Mouse (Mus musculus) left cerebral cortex, postnatal 10 days (tissue): ENCODE measurements around the gene Rnf11. TPM values are rescaled to one million over a fixed set of nuclear protein-coding genes. Genes with fewer than 3 reads are reported as not detected.
A peak's percentile ranks its signal among the peaks of the same experiment; 100 is the strongest.

Experiments
- DNase-seq, 2 experiments: peaks; one replicate each; pipeline ENCODE4 v3.0.0; 2021 to 2022; ENCODE audit warnings: low spot score in 2 of 2, mixed read lengths in 1 of 2; ENCODE audit errors: extremely low spot score in 1 of 2
- intact Hi-C: fragments of 180-260 bp; cut with DNase I; formaldehyde crosslinking; loops from one replicate; pipeline ENCODE4 v1.15.1; 2025
- total RNA-seq, 2 experiments: library from RNA; stranded (reverse); gene quantifications; 2 replicates each; pipeline ENCODE4 v1.2.3; 2021

Rnf11 gene
- total RNA-seq, 2 experiments from 2014 or later = 188 to 189 TPM

GRCm38 (mm10) chr4:109448531-109448930 lies 36.0 kb downstream of the Rnf11 start:
- intact Hi-C loops = no loop called here
- no peak for DNase-seq

GRCm38 (mm10) chr4:109445956-109446355 lies 38.6 kb downstream of the Rnf11 start:
- DNase-seq = no peak
- intact Hi-C loops = no loop called here

GRCm38 (mm10) chr4:109445397-109445796 lies 39.1 kb downstream of the Rnf11 start:
- intact Hi-C loops = no loop called here
- no peak for DNase-seq

GRCm38 (mm10) chr4:109444951-109445350 lies 39.6 kb downstream of the Rnf11 start:
- DNase-seq = no peak
- intact Hi-C loops = no loop called here

GRCm38 (mm10) chr4:109444471-109444870 lies 40.1 kb downstream of the Rnf11 start:
- intact Hi-C loops = no loop called here
- no peak for DNase-seq

- intact Hi-C loops = no loop called here
- no peak for DNase-seq
Observed at GRCm38 (mm10) chr4:109442649-109443048, 41.9 kb downstream of the Rnf11 start.

- no peak for DNase-seq
- intact Hi-C loops = no loop called here
Observed at GRCm38 (mm10) chr4:109442126-109442525, 42.4 kb downstream of the Rnf11 start.

- intact Hi-C loops = no loop called here
- no peak for DNase-seq
Observed at GRCm38 (mm10) chr4:109441000-109441399, 43.5 kb downstream of the Rnf11 start.

GRCm38 (mm10) chr4:109440381-109440780 lies 44.1 kb downstream of the Rnf11 start:
- DNase-seq = no peak
- intact Hi-C loops = no loop called here

- DNase-seq = no peak
- intact Hi-C loops = no loop called here
Observed at GRCm38 (mm10) chr4:109439825-109440248, 44.7 kb downstream of the Rnf11 start.

- intact Hi-C loops = no loop called here
Observed at GRCm38 (mm10) chr4:109439101-109439500, 45.4 kb downstream of the Rnf11 start.

GRCm38 (mm10) chr4:109437913-109438878 lies 46.3 kb downstream of the Rnf11 start:
- intact Hi-C loops = no loop called here
- DNase-seq = peak; percentile 31 to 66

More at GRCm38 (mm10) chr4:109439101-109439500, 45.4 kb downstream of the Rnf11 start:
- DNase-seq = no peak

- intact Hi-C loops = no loop called here
- DNase-seq = no peak
Observed at GRCm38 (mm10) chr4:109434256-109434655, 50.3 kb downstream of the Rnf11 start.

- intact Hi-C loops = no loop called here
- DNase-seq = no peak
Observed at GRCm38 (mm10) chr4:109433641-109434040, 50.9 kb downstream of the Rnf11 start.

GRCm38 (mm10) chr4:109432668-109433375 lies 51.7 kb downstream of the Rnf11 start:
- intact Hi-C loops = no loop called here
- no peak for DNase-seq

GRCm38 (mm10) chr4:109430854-109431253 lies 53.7 kb downstream of the Rnf11 start:
- peak; percentile 36 to 64 for DNase-seq

GRCm38 (mm10) chr4:109430250-109430649 lies 54.3 kb downstream of the Rnf11 start:
- DNase-seq = no peak
- intact Hi-C loops = no loop called here

More at GRCm38 (mm10) chr4:109430854-109431253, 53.7 kb downstream of the Rnf11 start:
- intact Hi-C loops = no loop called here

- no peak for DNase-seq
- intact Hi-C loops = no loop called here
Observed at GRCm38 (mm10) chr4:109427058-109427457, 57.5 kb downstream of the Rnf11 start.

GRCm38 (mm10) chr4:109423438-109423837 lies 61.1 kb downstream of the Rnf11 start:
- intact Hi-C loops = no loop called here
- DNase-seq = no peak

- intact Hi-C loops = no loop called here
- DNase-seq = no peak
Observed at GRCm38 (mm10) chr4:109422436-109422835, 62.1 kb downstream of the Rnf11 start.
